Mouse (Mus musculus) lung, postnatal 0 days (tissue): Measurements from ENCODE around the gene P4hb. TPM values are rescaled to one million over a fixed set of nuclear protein-coding genes. Genes with fewer than 3 reads are reported as not detected.

Experiments
- ATAC-seq: fragments of 200-750 bp; cut with Nextera tagmentation; 2 replicates; pipeline ENCODE4 v1.8.0; 2017; ENCODE audit warnings: moderate library complexity
- DNase-seq: peaks from one replicate; pipeline ENCODE4 v3.0.0-alpha.2; 2016; ENCODE audit warnings: low spot score
- H3K27ac ChIP-seq: fragments of 300-500 bp; sonication (generic); 2 replicates; pipeline ENCODE4 v1.5.1; 2014; ENCODE audit warnings: antibody characterized with exemption, mild to moderate bottlenecking, low read length, mixed read lengths
- H3K27me3 ChIP-seq: fragments of 300-500 bp; sonication (generic); replicated peaks from 2 replicates; pipeline ENCODE4 v1.6.1; 2014; ENCODE audit warnings: low read length, mixed read lengths; ENCODE audit not compliant: insufficient read depth
- H3K36me3 ChIP-seq: fragments of 300-500 bp; sonication (generic); 2 replicates; pipeline ENCODE4 v1.6.1; 2014; ENCODE audit warnings: low read length, mixed read lengths; ENCODE audit not compliant: insufficient read depth
- H3K4me1 ChIP-seq: fragments of 300-500 bp; sonication (generic); 2 replicates; pipeline ENCODE4 v1.6.1; 2014; ENCODE audit warnings: antibody characterized with exemption, low read depth, low read length, mixed read lengths; ENCODE audit not compliant: insufficient read depth
- H3K4me2 ChIP-seq: fragments of 300-500 bp; sonication (generic); replicated peaks from 2 replicates; pipeline ENCODE4 v1.6.1; 2014; ENCODE audit warnings: low read depth, mild to moderate bottlenecking, low read length, moderate library complexity, mixed read lengths
- H3K4me3 ChIP-seq: fragments of 300-500 bp; sonication (generic); 2 replicates; pipeline ENCODE4 v1.5.1; 2014; ENCODE audit warnings: low read depth, low read length
- H3K9ac ChIP-seq: fragments of 300-500 bp; sonication (generic); replicated peaks from 2 replicates; pipeline ENCODE4 v1.6.1; 2014; ENCODE audit warnings: low read depth, mild to moderate bottlenecking
- H3K9me3 ChIP-seq: fragments of 300-500 bp; sonication (generic); 2 replicates; pipeline ENCODE4 v1.6.1; 2016; ENCODE audit warnings: low read length, mixed read lengths
- CTCF ChIP-seq: IDR thresholded peaks from 2 replicates; pipeline ENCODE4 v1.5.1; 2016; ENCODE audit warnings: antibody characterized with exemption, mild to moderate bottlenecking
- EP300 ChIP-seq: IDR thresholded peaks from 2 replicates; pipeline ENCODE4 v1.6.1; 2016; ENCODE audit warnings: antibody characterized with exemption, mild to moderate bottlenecking, control low read depth
- WGBS: fragments of 180-500 bp; shearing (Covaris S2); extraction: QIAGEN DNeasy Blood & Tissue Kit; methylation state at CpG from one replicate; pipeline ENCODE4 v1.1.7; 2014; 5-methylcytosine and 5-hydroxymethylcytosine counted together
- polyA plus RNA-seq: library from polyadenylated mRNA; unstranded; fragments of >200 nt; fragmentation: Nextera tagmentation; extraction: Ambion mirVana; gene quantifications from 2 replicates; pipeline ENCODE4 v1.2.1, GENCODE M21; 2015

P4hb gene
- polyA plus RNA-seq, 1 experiment from 2014 or later: 555 TPM

GRCm38 (mm10) chr11:120610477-120611046 lies 37.5 kb upstream of the P4hb start:
- ATAC-seq (no peak), DNase-seq (no peak)
- TF ChIP-seq CTCF (no peak), EP300 (no peak)
- no peak overlapping the region for H3K27ac ChIP-seq
- H3K4me2 ChIP-seq: no peak overlapping the region
- H3K4me1 ChIP-seq: peaks cover 7% of the 10 kb centered on the region; the same call in 1 of the 2 replicates
- WGBS: 83% methylated on average over 9 of the region's 9 CpGs
- no peak overlapping the region for H3K4me3 ChIP-seq
- no peak overlapping the region for H3K9ac ChIP-seq
- 0 out of 2 replicates have a peak, but pooled peaks cover 5% of the 10 kb centered on the region for H3K36me3 ChIP-seq
- H3K27me3 ChIP-seq: no peaks in the 10 kb centered on the region
- H3K9me3 ChIP-seq: no peaks in the 10 kb centered on the region

GRCm38 (mm10) chr11:120609250-120609649 lies 36.2 kb upstream of the P4hb start:
- no peak for ATAC-seq
- 0 out of 2 replicates have a peak, but pooled peaks cover 12% of the 10 kb centered on the region for H3K36me3 ChIP-seq
- no peak for DNase-seq
- H3K4me2 ChIP-seq: no peak overlapping the region
- no peaks in the 10 kb centered on the region for H3K9me3 ChIP-seq
- H3K27ac ChIP-seq: no peak overlapping the region
- no peak overlapping the region for H3K4me3 ChIP-seq
- WGBS: 55% methylated on average over 8 of the region's 8 CpGs
- no peaks in the 10 kb centered on the region for H3K27me3 ChIP-seq
- TF ChIP-seq CTCF: no peak
- no peak for TF ChIP-seq EP300
- no peak overlapping the region for H3K9ac ChIP-seq
- H3K4me1 ChIP-seq: peaks cover 7% of the 10 kb centered on the region; the same call in 1 of the 2 replicates

- ATAC-seq: peak; percentile 20; the same call in 1 of the 2 replicates
- peaks cover 7% of the 10 kb centered on the region; the same call in 1 of the 2 replicates for H3K4me1 ChIP-seq
- 0 out of 2 replicates have a peak, but pooled peaks cover 12% of the 10 kb centered on the region for H3K36me3 ChIP-seq
- peak within 1 kb of the TSS; percentile 54 for H3K4me2 ChIP-seq
- 5% methylated on average over 45 of the region's 45 CpGs for WGBS
- no peak within 1 kb of the TSS for H3K27ac ChIP-seq
- no peaks in the 10 kb centered on the region for H3K9me3 ChIP-seq
- peak within 1 kb of the TSS; percentile 23; the same call in 1 of the 2 replicates for H3K9ac ChIP-seq
- H3K4me3 ChIP-seq: peak within 1 kb of the TSS; percentile 26
- TF ChIP-seq EP300 (no peak), CTCF (no peak)
- no peaks in the 10 kb centered on the region for H3K27me3 ChIP-seq
- DNase-seq: no peak
These were observed 35.4 kb upstream of the P4hb start, which contains the start of gene Npb for GRCm38 (mm10) chr11:120608241-120609034. Gene Npb, plus strand, starts transcription at chr11:120608477.

- TF ChIP-seq CTCF: no peak
- TF ChIP-seq EP300: no peak
- DNase-seq: no peak
- Histone ChIP-seq H3K4me3 (no peak overlapping the region), H3K9ac (no peak overlapping the region), H3K9me3 (no peaks in the 10 kb centered on the region), H3K36me3 (0 out of 2 replicates have a peak, but pooled peaks cover 8% of the 10 kb centered on the region), H3K27me3 (no peaks in the 10 kb centered on the region), H3K4me2 (no peak overlapping the region), H3K27ac (no peak overlapping the region), H3K4me1 (peaks cover 7% of the 10 kb centered on the region; the same call in 1 of the 2 replicates)
- peak; percentile 16; the same call in 1 of the 2 replicates for ATAC-seq
- WGBS: 55% methylated on average over 4 of the region's 4 CpGs
These were observed 33.7 kb upstream of the P4hb start for GRCm38 (mm10) chr11:120606764-120607163.

GRCm38 (mm10) chr11:120605667-120606066 lies 32.6 kb upstream of the P4hb start:
- TF ChIP-seq EP300 (no peak), CTCF (no peak)
- H3K4me1 ChIP-seq: peaks cover 7% of the 10 kb centered on the region; the same call in 1 of the 2 replicates
- no peaks in the 10 kb centered on the region for H3K27me3 ChIP-seq
- no peaks in the 10 kb centered on the region for H3K9me3 ChIP-seq
- H3K27ac ChIP-seq: no peak overlapping the region
- no peak for ATAC-seq
- no peak overlapping the region for H3K4me3 ChIP-seq
- WGBS: 91% methylated on average over 7 of the region's 7 CpGs
- no peak for DNase-seq
- 0 out of 2 replicates have a peak, but pooled peaks cover 6% of the 10 kb centered on the region for H3K36me3 ChIP-seq
- no peak overlapping the region for H3K9ac ChIP-seq
- H3K4me2 ChIP-seq: no peak overlapping the region

GRCm38 (mm10) chr11:120603545-120603944 lies 30.5 kb upstream of the P4hb start:
- H3K36me3 ChIP-seq: 0 out of 2 replicates have a peak, but pooled peaks cover 6% of the 10 kb centered on the region
- no peak overlapping the region for H3K4me2 ChIP-seq
- no peak overlapping the region for H3K4me3 ChIP-seq
- ATAC-seq (no peak), DNase-seq (no peak)
- H3K9ac ChIP-seq: no peak overlapping the region
- no peak overlapping the region for H3K27ac ChIP-seq
- 63% methylated on average over 2 of the region's 2 CpGs for WGBS
- no peaks in the 10 kb centered on the region for H3K27me3 ChIP-seq
- H3K9me3 ChIP-seq: no peaks in the 10 kb centered on the region
- TF ChIP-seq EP300 (no peak), CTCF (no peak)
- peaks cover 10% of the 10 kb centered on the region; the same call in 1 of the 2 replicates for H3K4me1 ChIP-seq
